In the genomic region with DNA sequence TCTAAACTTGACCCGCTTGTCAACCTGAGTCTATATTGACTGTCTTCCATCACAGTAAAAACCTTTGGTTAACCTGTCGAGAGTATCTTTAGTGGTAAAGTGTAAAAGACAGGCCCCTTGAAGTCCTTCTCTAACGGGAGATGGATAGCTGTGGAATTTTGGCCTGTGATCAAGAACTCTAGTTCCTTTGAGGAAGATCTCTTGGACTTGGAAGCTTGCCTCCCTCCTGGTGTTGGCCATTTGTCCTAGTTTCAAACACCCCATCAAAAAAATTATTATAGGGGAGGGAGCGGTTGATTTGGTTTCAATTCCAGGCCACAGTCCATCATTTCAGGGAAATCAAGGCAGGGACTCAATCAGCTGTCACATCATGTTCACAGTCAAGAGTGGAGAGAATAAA, we compare ENCODE assay signal across 20 mouse cellular contexts. TPM values are rescaled to one million over a fixed set of nuclear protein-coding genes. Genes with fewer than 3 reads are reported as not detected.
A peak's percentile ranks its signal among the peaks of the same experiment; 100 is the strongest.
DNase-seq lines count a peak whose midpoint lies in the region; ATAC-seq lines count a peak whose summit lies in the region.
"Had no signal": no experiment of that assay in that cellular context is flagged by ENCODE, and none has a peak within 500 bp of the region (broad histone marks: within the 10 kb centered on the region; RNA-seq: fewer than 3 reads in every experiment).

No protein-coding gene starts in this region.

- intact Hi-C loops in left cerebral cortex, postnatal 14 days (cut with DNase I): no loop called here

- peak; percentile 29 to 32 for DNase-seq in cerebellum, adult 18-20 months
- DNase-seq in cerebellum, postnatal 10 days: peak; percentile 60 to 61
- DNase-seq in cerebellum, postnatal 4 days (ENCODE audit: low spot score in 2 of 2): no peak
- peak; percentile 64 for DNase-seq in brain, adult 2 months (ENCODE audit: low read depth, low spot score)
- peak; percentile 7 for DNase-seq in lung, postnatal 14 days
- DNase-seq in kidney, postnatal 25 days: no peak
- no peak for DNase-seq in left cerebral cortex, postnatal 14 days (ENCODE audit: low spot score in 2 of 2)
- DNase-seq: adrenal gland, adult 8-10 months; adrenal gland, postnatal 36 days; B cell, adult 2 months; embryo, embryonic 11 days; gastrocnemius, adult 2 months; gastrocnemius, postnatal 25 days had no signal

- ATAC-seq in cerebellum, adult (ENCODE audit: insufficient number of reproducible peaks, low FRiP score, low TSS enrichment): no peak
- ATAC-seq: CD4-positive, CD25-positive, alpha-beta regulatory T cell, adult 4 months; forebrain, embryonic 14.5 days; hindbrain, embryonic 16.5 days; inflammation-experienced regulatory T-cells, adult 6 months had no signal

RNA-seq across cellular contexts. Expression of gene Nos1, which starts 57.5 kb away (rescaled TPM):
- 10 to 100 TPM; 19.9 to 27.6 TPM for total RNA-seq in left cerebral cortex, postnatal 14 days (2021)
- total RNA-seq: common myeloid progenitor, adult 5-6 weeks; granulocyte monocyte progenitor cell, adult 5-6 weeks had no signal

Comparison
In these comparisons a context has a peak if more than half of its experiments do, and no peak if none do; other contexts are left out.
1. DNase-seq: peak in cerebellum, adult 18-20 months (2 of 2), cerebellum, postnatal 10 days (2 of 2), brain, adult 2 months (single experiment) and lung, postnatal 14 days (single experiment); none in cerebellum, postnatal 4 days (0 of 2), kidney, postnatal 25 days (0 of 2) and left cerebral cortex, postnatal 14 days (0 of 2).